Mouse (Mus musculus): ENCODE measurements around the gene B4galt5. TPM values are rescaled to one million over a fixed set of nuclear protein-coding genes. Genes with fewer than 3 reads are reported as not detected.

Gene B4galt5
- total and polyA plus RNA-seq, 2 experiments from 2014 or later = 27.4 to 60.7 TPM

- no peak for TF ChIP-seq CTCF (IDR thresholded peaks at IDR 0.05; ENCODE audit: low read depth)
- Histone ChIP-seq H3K9me3 (ENCODE audit: low read length) (no peaks in the 10 kb centered on the region), H3K27me3 (ENCODE audit: insufficient read depth, low read length) (no peaks in the 10 kb centered on the region), H3K9ac (no peak overlapping the region), H3K4me3 (ENCODE audit: low read depth, low read length) (no peak overlapping the region), H3K4me1 (ENCODE audit: insufficient read depth) (no peaks in the 10 kb centered on the region), H3K4me2 (ENCODE audit: low read depth) (no peak overlapping the region), H3K27ac (ENCODE audit: low read depth, low read length) (no peak overlapping the region), H3K36me3 (ENCODE audit: insufficient read depth) (no peaks in the 10 kb centered on the region)
- ATAC-seq (no peak), DNase-seq (no peak)
- WGBS = 76% methylated on average over 12 of the region's 12 CpGs
Measured at GRCm38 (mm10) chr2:167343369-167344140, 5.4 kb downstream of the B4galt5 start.

- H3K4me1 ChIP-seq (ENCODE audit: insufficient read depth) = no peaks in the 10 kb centered on the region
- no peaks in the 10 kb centered on the region for H3K9me3 ChIP-seq (ENCODE audit: low read length)
- ATAC-seq = no peak
- no peak overlapping the region for H3K4me2 ChIP-seq (ENCODE audit: low read depth)
- no peak for DNase-seq
- H3K27me3 ChIP-seq (ENCODE audit: insufficient read depth, low read length) = no peaks in the 10 kb centered on the region
- WGBS = 53% methylated on average over 6 of the region's 6 CpGs
- no peaks in the 10 kb centered on the region for H3K36me3 ChIP-seq (ENCODE audit: insufficient read depth)
- no peak overlapping the region for H3K9ac ChIP-seq
- no peak for TF ChIP-seq CTCF (IDR thresholded peaks at IDR 0.05; ENCODE audit: low read depth)
- H3K4me3 ChIP-seq (ENCODE audit: low read depth, low read length) = no peak overlapping the region
- H3K27ac ChIP-seq (ENCODE audit: low read depth, low read length) = no peak overlapping the region
Measured at GRCm38 (mm10) chr2:167342876-167343275, 6.1 kb downstream of the B4galt5 start.

DNA sequence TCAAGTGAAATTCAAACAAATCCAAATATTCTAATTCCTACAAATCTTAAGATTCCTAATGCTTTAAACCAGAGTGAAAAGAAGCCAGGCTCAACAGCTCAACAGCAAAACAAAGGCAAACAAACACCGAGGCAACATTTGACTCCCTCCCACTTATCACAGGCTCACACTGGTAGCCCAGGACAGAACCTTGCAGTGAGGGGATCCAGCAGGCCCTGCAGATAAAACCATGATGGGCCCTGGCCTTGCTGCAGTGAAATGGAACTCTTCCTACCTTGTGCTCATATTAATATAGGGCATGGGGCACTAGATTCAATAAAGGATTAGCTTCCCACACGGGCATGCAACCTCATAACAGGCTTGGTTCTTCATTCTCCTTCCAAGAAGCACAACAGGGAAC is 11.4 kb downstream of the B4galt5 start:
- no peak for TF ChIP-seq CTCF (IDR thresholded peaks at IDR 0.05; ENCODE audit: low read depth)
- 63% methylated on average over 2 of the region's 2 CpGs for WGBS
- no peaks in the 10 kb centered on the region for H3K36me3 ChIP-seq (ENCODE audit: insufficient read depth)
- no peak overlapping the region for H3K9ac ChIP-seq
- no peaks in the 10 kb centered on the region for H3K9me3 ChIP-seq (ENCODE audit: low read length)
- no peak overlapping the region for H3K27ac ChIP-seq (ENCODE audit: low read depth, low read length)
- H3K27me3 ChIP-seq (ENCODE audit: insufficient read depth, low read length) = no peaks in the 10 kb centered on the region
- no peak overlapping the region for H3K4me2 ChIP-seq (ENCODE audit: low read depth)
- no peak overlapping the region for H3K4me3 ChIP-seq (ENCODE audit: low read depth, low read length)
- no peak for ATAC-seq
- no peak for DNase-seq
- H3K4me1 ChIP-seq (ENCODE audit: insufficient read depth) = 0 out of 2 replicates have a peak, but pooled peaks cover 6% of the 10 kb centered on the region

DNA sequence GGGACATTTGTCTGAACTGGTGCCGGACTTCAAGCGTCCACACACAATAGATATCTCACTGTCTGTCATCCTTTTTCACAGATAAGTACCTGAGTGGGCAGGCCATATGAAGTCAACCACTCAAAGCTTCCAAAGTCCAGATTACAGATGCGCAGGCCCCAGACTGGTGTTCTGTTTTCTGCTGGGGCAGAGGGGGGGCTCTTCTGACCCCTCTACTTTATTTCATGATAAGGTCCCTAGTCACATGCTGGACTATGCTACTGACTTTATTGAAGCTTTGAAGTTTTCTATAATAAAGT is 11.8 kb downstream of the B4galt5 start:
- Histone ChIP-seq H3K4me1 (ENCODE audit: insufficient read depth) (0 out of 2 replicates have a peak, but pooled peaks cover 6% of the 10 kb centered on the region), H3K27ac (ENCODE audit: low read depth, low read length) (no peak overlapping the region), H3K9me3 (ENCODE audit: low read length) (no peaks in the 10 kb centered on the region), H3K27me3 (ENCODE audit: insufficient read depth, low read length) (no peaks in the 10 kb centered on the region), H3K36me3 (ENCODE audit: insufficient read depth) (no peaks in the 10 kb centered on the region), H3K4me3 (ENCODE audit: low read depth, low read length) (no peak overlapping the region), H3K4me2 (ENCODE audit: low read depth) (no peak overlapping the region), H3K9ac (no peak overlapping the region)
- DNase-seq (no peak), ATAC-seq (no peak)
- TF ChIP-seq CTCF (IDR thresholded peaks at IDR 0.05; ENCODE audit: low read depth) = no peak
- WGBS = 80% methylated on average over 3 of the region's 3 CpGs

GRCm38 (mm10) chr2:167336384-167337213 is 12.4 kb downstream of the B4galt5 start:
- DNase-seq (no peak), ATAC-seq (no peak)
- TF ChIP-seq CTCF (IDR thresholded peaks at IDR 0.05; ENCODE audit: low read depth) = no peak
- no peak overlapping the region for H3K4me3 ChIP-seq (ENCODE audit: low read depth, low read length)
- no peak overlapping the region for H3K9ac ChIP-seq
- H3K27me3 ChIP-seq (ENCODE audit: insufficient read depth, low read length) = no peaks in the 10 kb centered on the region
- no peaks in the 10 kb centered on the region for H3K36me3 ChIP-seq (ENCODE audit: insufficient read depth)
- H3K4me2 ChIP-seq (ENCODE audit: low read depth) = no peak overlapping the region
- H3K27ac ChIP-seq (ENCODE audit: low read depth, low read length) = 0 out of 2 replicates have a peak overlapping the region, but pooled peaks have one; percentile 15
- H3K9me3 ChIP-seq (ENCODE audit: low read length) = no peaks in the 10 kb centered on the region
- WGBS = 50% methylated on average over 10 of the region's 10 CpGs
- 0 out of 2 replicates have a peak, but pooled peaks cover 6% of the 10 kb centered on the region for H3K4me1 ChIP-seq (ENCODE audit: insufficient read depth)

DNA sequence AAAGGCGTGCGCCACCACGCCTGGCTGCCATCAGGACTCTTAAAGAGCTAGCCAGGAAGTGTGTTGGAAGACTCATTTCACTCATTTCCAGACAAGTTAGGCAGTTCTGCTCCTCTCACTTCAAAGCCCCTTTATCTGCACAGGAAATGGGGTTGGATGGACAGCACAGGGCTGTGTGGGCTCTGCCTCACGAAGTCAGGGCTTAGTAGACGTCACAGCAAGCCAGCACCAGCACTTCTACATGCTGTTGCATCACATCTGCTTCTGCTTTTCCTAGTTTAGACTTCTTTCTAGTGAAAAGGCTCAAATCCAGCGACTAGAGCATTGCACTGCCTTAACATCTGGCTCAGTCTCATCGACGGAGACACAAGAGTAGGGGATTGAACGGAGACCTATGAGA is 13.9 kb downstream of the B4galt5 start:
- no peak for DNase-seq
- no peak for TF ChIP-seq CTCF (IDR thresholded peaks at IDR 0.05; ENCODE audit: low read depth)
- Histone ChIP-seq H3K4me3 (ENCODE audit: low read depth, low read length) (no peak overlapping the region), H3K27ac (ENCODE audit: low read depth, low read length) (no peak overlapping the region), H3K9ac (no peak overlapping the region), H3K4me2 (ENCODE audit: low read depth) (no peak overlapping the region), H3K27me3 (ENCODE audit: insufficient read depth, low read length) (no peaks in the 10 kb centered on the region), H3K9me3 (ENCODE audit: low read length) (no peaks in the 10 kb centered on the region), H3K36me3 (ENCODE audit: insufficient read depth) (no peaks in the 10 kb centered on the region), H3K4me1 (ENCODE audit: insufficient read depth) (0 out of 2 replicates have a peak, but pooled peaks cover 6% of the 10 kb centered on the region)
- ATAC-seq = no peak
- WGBS = 90% methylated on average over 9 of the region's 9 CpGs

GRCm38 (mm10) chr2:167334312-167334711 is 14.7 kb downstream of the B4galt5 start:
- no peak for ATAC-seq
- no peak overlapping the region for H3K27ac ChIP-seq (ENCODE audit: low read depth, low read length)
- H3K36me3 ChIP-seq (ENCODE audit: insufficient read depth) = no peaks in the 10 kb centered on the region
- H3K4me3 ChIP-seq (ENCODE audit: low read depth, low read length) = no peak overlapping the region
- 85% methylated on average over 4 of the region's 4 CpGs for WGBS
- H3K9me3 ChIP-seq (ENCODE audit: low read length) = no peaks in the 10 kb centered on the region
- DNase-seq = no peak
- H3K9ac ChIP-seq = no peak overlapping the region
- 0 out of 2 replicates have a peak, but pooled peaks cover 6% of the 10 kb centered on the region for H3K4me1 ChIP-seq (ENCODE audit: insufficient read depth)
- no peak overlapping the region for H3K4me2 ChIP-seq (ENCODE audit: low read depth)
- TF ChIP-seq CTCF (IDR thresholded peaks at IDR 0.05; ENCODE audit: low read depth) = no peak
- no peaks in the 10 kb centered on the region for H3K27me3 ChIP-seq (ENCODE audit: insufficient read depth, low read length)
